Mouse (Mus musculus): ENCODE measurements around the gene Gm40460. TPM values are rescaled to one million over a fixed set of nuclear protein-coding genes. Genes with fewer than 3 reads are reported as not detected.

The Gm40460 gene
- total and polyA plus RNA-seq, 3 experiments: not detected

Other genes starting within 250 kb of the Gm40460 start
- gene Mob2, start 180.0 kb downstream of the Gm40460 start, total RNA-seq (2021): 10 to 100 TPM; 52.3 to 59.3 TPM
- gene Mob2, start 180.0 kb downstream of the Gm40460 start, polyA plus RNA-seq (2012; rRNA removed): 33.1 and 38.2 TPM in 2 replicates
- 10 to 100 TPM; 11.1 to 15.9 TPM for gene Dusp8, start 145.2 kb downstream of the Gm40460 start, total RNA-seq (2021)
- gene Dusp8, start 145.2 kb downstream of the Gm40460 start, polyA plus RNA-seq (2012; rRNA removed): 10.7 and 13.2 TPM in 2 replicates
- not detected for gene Gm45618, start 120.3 kb downstream of the Gm40460 start, total RNA-seq (2021)
- not detected in 2 replicates for gene Gm45618, start 120.3 kb downstream of the Gm40460 start, polyA plus RNA-seq (2012; rRNA removed)
- not detected for gene Gm39115, start 105.0 kb downstream of the Gm40460 start, total RNA-seq (2021)
- gene Gm39115, start 105.0 kb downstream of the Gm40460 start, polyA plus RNA-seq (2012; rRNA removed): not detected in 2 replicates
- not detected for gene Gm45337, start 96.5 kb downstream of the Gm40460 start, total RNA-seq (2021)
- gene Gm45337, start 96.5 kb downstream of the Gm40460 start, polyA plus RNA-seq (2012; rRNA removed): not detected in 2 replicates
- not detected for gene Gm29735, start 84.0 kb downstream of the Gm40460 start, total RNA-seq (2021)
- gene Gm29735, start 84.0 kb downstream of the Gm40460 start, polyA plus RNA-seq (2012; rRNA removed): not detected in 2 replicates
- gene Gm4553, start 75.3 kb downstream of the Gm40460 start, total RNA-seq (2021): not detected
- gene Gm4553, start 75.3 kb downstream of the Gm40460 start, polyA plus RNA-seq (2012; rRNA removed): not detected in 2 replicates
- not detected for gene Krtap5-2, start 65.1 kb downstream of the Gm40460 start, total RNA-seq (2021)
- not detected in 2 replicates for gene Krtap5-2, start 65.1 kb downstream of the Gm40460 start, polyA plus RNA-seq (2012; rRNA removed)
- gene Gm10153, start 50.7 kb downstream of the Gm40460 start, total RNA-seq (2021): not detected
- gene Gm10153, start 50.7 kb downstream of the Gm40460 start, polyA plus RNA-seq (2012; rRNA removed): not detected in 2 replicates
- not detected for gene Krtap5-3, start 39.7 kb downstream of the Gm40460 start, total RNA-seq (2021)
- not detected in 2 replicates for gene Krtap5-3, start 39.7 kb downstream of the Gm40460 start, polyA plus RNA-seq (2012; rRNA removed)
- not detected for gene Gm7579, start 29.2 kb downstream of the Gm40460 start, total RNA-seq (2021)
- not detected in 2 replicates for gene Gm7579, start 29.2 kb downstream of the Gm40460 start, polyA plus RNA-seq (2012; rRNA removed)
- gene Krtap5-5, start 11.1 kb downstream of the Gm40460 start, total RNA-seq (2021): not detected
- gene Krtap5-5, start 11.1 kb downstream of the Gm40460 start, polyA plus RNA-seq (2012; rRNA removed): 0.11 TPM in 1 of 2 replicates, not detected in the other
- not detected for gene Gm2431, start 17.3 kb upstream of the Gm40460 start, total RNA-seq (2021)
- gene Gm2431, start 17.3 kb upstream of the Gm40460 start, polyA plus RNA-seq (2012; rRNA removed): not detected in 2 replicates
- gene Gm4559, start 33.3 kb upstream of the Gm40460 start, total RNA-seq (2021): not detected
- gene Gm4559, start 33.3 kb upstream of the Gm40460 start, polyA plus RNA-seq (2012; rRNA removed): not detected in 2 replicates
- not detected for gene Krtap5-1, start 56.0 kb upstream of the Gm40460 start, total RNA-seq (2021)
- not detected in 2 replicates for gene Krtap5-1, start 56.0 kb upstream of the Gm40460 start, polyA plus RNA-seq (2012; rRNA removed)
- gene Krtap5-4, start 62.5 kb upstream of the Gm40460 start, total RNA-seq (2021): not detected
- gene Krtap5-4, start 62.5 kb upstream of the Gm40460 start, polyA plus RNA-seq (2012; rRNA removed): not detected in 2 replicates
- 1 to 10 TPM; 3.0 to 5.8 TPM for gene Ifitm10, start 132.7 kb upstream of the Gm40460 start, total RNA-seq (2021)
- 12.0 and 15.2 TPM in 2 replicates for gene Ifitm10, start 132.7 kb upstream of the Gm40460 start, polyA plus RNA-seq (2012; rRNA removed)
- 1 to 10 TPM; 2.9 to 6.9 TPM for gene Gm49369, start 141.6 kb upstream of the Gm40460 start, total RNA-seq (2021)
- not detected in 2 replicates for gene Gm49369, start 141.6 kb upstream of the Gm40460 start, polyA plus RNA-seq (2012; rRNA removed)
- gene Ctsd, start 147.0 kb upstream of the Gm40460 start, total RNA-seq (2021): 1,000 to 10,000 TPM in 1 of 2 experiments, 100 to 1,000 TPM in 1; 904 to 1,338 TPM
- 889 and 996 TPM in 2 replicates for gene Ctsd, start 147.0 kb upstream of the Gm40460 start, polyA plus RNA-seq (2012; rRNA removed)
- gene Syt8, start 193.8 kb upstream of the Gm40460 start, total RNA-seq (2021): not detected
- 0.16 and 0.20 TPM in 2 replicates for gene Syt8, start 193.8 kb upstream of the Gm40460 start, polyA plus RNA-seq (2012; rRNA removed)
- under 1 TPM; 0.62 to 0.63 TPM for gene Tnni2, start 200.7 kb upstream of the Gm40460 start, total RNA-seq (2021)
- gene Tnni2, start 200.7 kb upstream of the Gm40460 start, polyA plus RNA-seq (2012; rRNA removed): 0.15 TPM in 1 of 2 replicates, not detected in the other
- 10 to 100 TPM; 20.9 to 28.7 TPM for gene Lsp1, start 219.7 kb upstream of the Gm40460 start, total RNA-seq (2021)
- gene Lsp1, start 219.7 kb upstream of the Gm40460 start, polyA plus RNA-seq (2012; rRNA removed): 22.2 and 25.1 TPM in 2 replicates

All from adrenal gland, adult 2 months (tissue).